Mouse (Mus musculus) B cell, adult 2 months (primary cell): ENCODE results near the gene Myh3.
"Not testable (repeated sequence)": the region's sequence is repeated elsewhere in the genome, so short reads cannot be mapped to it uniquely, and the experiment has no call there.

ENCODE experiments used
- DNase-seq, 2 experiments: peaks; one replicate each; pipeline ENCODE4 v3.0.0; 2022

Myh3 gene

DNA sequence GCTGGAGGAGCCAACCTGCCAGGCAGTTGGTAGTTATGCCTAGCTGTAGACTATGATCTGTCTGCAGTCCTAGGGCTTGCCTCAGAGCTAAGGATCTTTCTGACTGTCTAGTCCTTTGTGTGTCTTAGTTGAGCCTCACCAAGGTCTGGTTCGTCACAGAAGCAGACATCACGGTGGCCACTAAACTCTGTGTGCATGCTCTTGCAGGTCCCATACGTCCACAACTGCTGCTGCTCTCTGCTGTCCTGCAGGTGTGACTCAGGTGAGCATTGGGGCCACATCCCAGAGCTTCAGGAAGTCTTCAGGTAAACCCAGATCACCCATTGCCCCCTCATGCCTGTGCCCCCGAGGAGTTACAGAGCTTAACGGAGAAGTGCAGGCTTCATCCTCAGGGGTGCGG is 788 bp downstream of the Myh3 start:
- DNase-seq: no peak

- DNase-seq: no peak
Observed at GRCm38 (mm10) chr11:67079740-67080139, 1.6 kb downstream of the Myh3 start.

DNA sequence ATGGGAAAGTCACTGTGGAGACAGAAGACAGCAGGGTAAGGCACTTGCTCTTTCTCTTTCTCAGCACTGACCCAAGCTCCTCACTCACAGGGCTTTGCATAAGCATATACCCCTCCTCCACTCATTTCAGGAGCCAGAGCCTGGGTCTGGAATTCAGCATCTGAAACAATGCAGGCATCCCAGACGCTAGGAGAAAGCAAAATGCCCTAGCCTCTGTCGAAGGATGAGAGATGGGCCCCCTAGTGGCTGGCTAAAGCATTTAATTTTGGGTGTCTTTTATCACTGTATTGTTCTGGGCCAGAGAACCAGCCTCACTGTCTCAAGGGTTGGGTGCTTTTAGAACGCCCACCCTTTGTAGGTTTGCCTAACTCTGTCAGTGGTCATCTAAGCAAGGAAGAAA is 2.1 kb downstream of the Myh3 start:
- peak; percentile 63 to 66 for DNase-seq

DNA sequence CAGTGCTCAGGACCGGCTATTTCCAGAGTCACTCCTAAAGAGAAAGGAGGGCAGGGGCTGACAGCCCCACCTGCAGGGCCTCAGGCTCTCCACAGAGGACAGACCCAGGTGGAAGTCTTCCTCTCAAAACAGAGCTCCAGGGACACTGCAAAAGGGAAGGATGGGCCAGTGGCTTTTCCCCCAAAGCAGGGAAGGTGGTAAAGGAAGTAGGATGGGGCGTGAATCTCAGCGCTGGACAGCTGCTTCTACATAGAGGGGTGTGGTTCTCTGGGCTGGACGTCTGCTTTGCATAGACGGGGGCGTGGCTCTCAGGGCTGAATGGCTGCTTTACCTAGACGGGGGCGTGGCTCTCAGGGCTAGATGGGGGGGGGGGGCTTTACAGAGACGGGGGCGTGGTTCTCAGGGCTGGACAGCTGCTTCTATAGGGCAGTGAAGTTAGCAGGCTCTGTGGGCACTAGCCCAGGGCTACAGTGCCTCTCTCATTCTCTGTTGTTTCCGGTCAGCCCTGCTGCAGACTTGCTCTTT is 3.1 kb downstream of the Myh3 start:
- peak in 1 of 2 experiments; percentile 4 for DNase-seq

GRCm38 (mm10) chr11:67082188-67082587 is 4.1 kb downstream of the Myh3 start:
- no peak for DNase-seq

DNA sequence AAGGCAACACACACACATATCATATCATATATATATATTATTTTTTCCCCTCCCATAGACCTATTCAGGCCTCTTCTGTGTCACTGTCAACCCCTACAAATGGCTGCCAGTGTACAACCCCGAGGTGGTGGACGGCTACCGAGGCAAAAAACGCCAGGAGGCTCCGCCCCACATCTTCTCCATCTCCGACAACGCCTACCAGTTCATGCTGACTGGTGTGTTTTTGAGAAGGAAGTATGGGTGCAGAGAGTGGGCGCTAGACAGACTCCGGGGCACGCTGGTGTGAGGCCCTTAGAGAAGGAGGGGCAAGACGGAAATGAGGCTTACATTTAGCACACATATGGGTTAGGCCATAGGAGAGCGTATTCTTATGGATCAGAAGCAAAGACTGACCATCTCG is 4.7 kb downstream of the Myh3 start:
- DNase-seq: no peak

DNA sequence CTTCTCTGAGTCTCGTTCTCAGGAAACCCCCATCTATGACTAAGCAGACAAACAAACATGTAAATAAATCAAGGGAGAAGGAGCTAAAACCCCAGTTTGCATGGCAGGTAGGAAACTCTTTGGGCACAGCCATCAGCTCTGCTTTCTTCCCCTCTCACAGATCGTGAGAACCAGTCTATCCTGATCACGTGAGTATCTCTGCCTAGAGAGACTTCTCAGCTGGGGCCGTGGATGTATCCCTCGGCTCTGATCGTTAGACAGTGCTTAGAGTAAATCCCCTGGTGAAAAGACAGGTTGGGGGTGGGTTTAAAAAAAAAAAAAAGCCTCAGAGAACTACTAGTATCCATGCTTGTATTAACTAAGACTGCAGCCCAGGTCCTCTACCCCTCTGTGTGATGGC is 5.1 kb downstream of the Myh3 start:
- DNase-seq: no peak

GRCm38 (mm10) chr11:67083712-67084340 is 5.7 kb downstream of the Myh3 start:
- no peak for DNase-seq

- peak; percentile 78 to 79 for DNase-seq
Observed at GRCm38 (mm10) chr11:67085489-67085888, 7.4 kb downstream of the Myh3 start.

- DNase-seq: no peak
Observed at GRCm38 (mm10) chr11:67086467-67087164, 8.5 kb downstream of the Myh3 start.

DNA sequence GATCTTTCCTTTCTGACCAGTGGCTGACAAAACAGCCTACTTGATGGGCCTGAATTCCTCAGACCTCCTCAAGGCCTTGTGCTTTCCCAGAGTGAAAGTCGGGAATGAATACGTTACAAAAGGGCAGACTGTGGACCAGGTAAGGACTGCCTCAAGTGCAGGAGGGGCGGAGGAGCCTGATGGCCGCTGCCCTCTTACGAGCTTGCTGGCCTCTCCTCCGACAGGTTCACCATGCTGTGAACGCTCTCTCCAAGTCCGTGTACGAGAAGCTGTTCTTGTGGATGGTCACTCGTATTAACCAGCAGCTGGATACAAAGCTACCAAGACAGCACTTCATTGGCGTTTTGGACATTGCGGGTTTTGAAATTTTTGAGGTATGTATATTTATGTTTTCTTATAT is 9.1 kb downstream of the Myh3 start:
- no peak for DNase-seq

GRCm38 (mm10) chr11:67092354-67092753 is 14.3 kb downstream of the Myh3 start:
- not testable (repeated sequence) for DNase-seq

DNA sequence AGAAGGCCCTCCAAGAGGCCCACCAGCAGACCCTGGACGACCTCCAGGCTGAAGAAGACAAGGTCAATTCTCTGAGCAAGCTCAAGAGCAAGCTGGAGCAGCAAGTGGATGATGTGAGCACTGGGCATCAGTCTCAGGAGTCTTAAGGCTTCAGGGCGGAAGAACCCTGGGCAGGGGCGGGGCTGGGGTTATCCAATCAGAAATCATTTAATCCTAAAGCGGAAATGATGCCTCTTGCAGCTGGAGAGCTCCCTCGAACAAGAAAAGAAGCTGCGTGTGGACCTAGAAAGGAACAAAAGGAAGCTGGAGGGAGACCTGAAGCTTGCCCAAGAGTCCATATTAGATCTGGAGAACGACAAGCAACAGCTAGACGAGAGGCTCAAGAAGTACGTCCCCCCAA is 15.1 kb downstream of the Myh3 start:
- no peak for DNase-seq

GRCm38 (mm10) chr11:67093652-67094051 is 15.6 kb downstream of the Myh3 start:
- DNase-seq: no peak

DNA sequence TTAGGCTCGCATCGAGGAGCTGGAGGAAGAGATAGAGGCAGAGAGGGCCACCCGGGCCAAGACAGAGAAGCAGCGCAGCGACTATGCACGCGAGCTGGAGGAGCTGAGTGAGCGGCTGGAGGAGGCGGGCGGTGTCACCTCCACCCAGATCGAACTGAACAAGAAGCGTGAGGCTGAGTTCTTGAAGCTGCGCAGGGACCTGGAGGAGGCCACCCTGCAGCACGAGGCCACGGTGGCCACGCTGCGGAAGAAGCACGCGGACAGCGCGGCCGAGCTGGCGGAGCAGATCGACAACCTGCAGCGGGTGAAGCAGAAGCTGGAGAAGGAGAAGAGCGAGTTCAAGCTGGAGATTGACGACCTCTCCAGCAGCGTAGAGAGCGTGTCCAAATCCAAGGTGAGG is 16.4 kb downstream of the Myh3 start:
- no peak for DNase-seq

GRCm38 (mm10) chr11:67097709-67098108 is 19.6 kb downstream of the Myh3 start:
- no peak for DNase-seq

GRCm38 (mm10) chr11:67098427-67098826 is 20.3 kb downstream of the Myh3 start:
- DNase-seq: no peak

DNA sequence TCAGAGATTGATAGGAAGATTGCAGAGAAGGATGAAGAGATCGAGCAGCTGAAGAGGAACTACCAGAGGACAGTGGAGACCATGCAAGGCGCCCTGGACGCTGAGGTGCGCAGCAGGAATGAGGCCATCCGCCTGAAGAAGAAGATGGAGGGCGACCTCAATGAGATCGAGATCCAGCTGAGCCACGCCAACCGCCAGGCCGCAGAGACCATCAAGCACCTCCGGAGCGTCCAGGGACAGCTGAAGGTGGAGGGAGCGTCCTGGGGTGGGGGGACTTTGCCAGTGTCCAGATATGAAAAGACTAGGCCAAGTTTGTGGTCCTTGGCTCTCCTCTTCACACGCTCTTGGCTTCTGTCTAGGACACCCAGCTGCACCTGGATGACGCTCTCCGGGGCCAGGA is 21.1 kb downstream of the Myh3 start:
- DNase-seq: no peak

GRCm38 (mm10) chr11:67100169-67100568 is 22.1 kb downstream of the Myh3 start:
- DNase-seq: peak; percentile 34 to 49

DNA sequence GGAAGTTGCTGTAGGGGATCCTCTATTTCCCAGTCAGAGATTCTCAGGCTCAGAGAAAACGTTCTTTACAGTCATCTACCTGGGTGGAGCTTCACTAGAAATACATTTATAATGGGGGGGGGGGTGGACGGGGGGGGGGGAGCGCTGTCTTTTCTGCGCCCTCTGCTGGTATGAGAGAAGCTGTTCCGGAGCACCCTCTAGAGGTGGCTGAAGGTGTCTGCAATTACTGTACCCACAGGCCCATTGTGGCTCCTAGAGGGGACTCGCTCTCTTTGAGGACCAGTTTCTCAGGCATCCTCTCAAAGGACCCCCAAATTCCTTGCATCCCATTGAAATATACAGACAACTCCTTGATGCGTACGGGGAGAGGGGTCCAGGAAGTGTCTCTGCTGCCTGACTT is 23.6 kb downstream of the Myh3 start:
- DNase-seq: peak; percentile 65 to 66

DNA sequence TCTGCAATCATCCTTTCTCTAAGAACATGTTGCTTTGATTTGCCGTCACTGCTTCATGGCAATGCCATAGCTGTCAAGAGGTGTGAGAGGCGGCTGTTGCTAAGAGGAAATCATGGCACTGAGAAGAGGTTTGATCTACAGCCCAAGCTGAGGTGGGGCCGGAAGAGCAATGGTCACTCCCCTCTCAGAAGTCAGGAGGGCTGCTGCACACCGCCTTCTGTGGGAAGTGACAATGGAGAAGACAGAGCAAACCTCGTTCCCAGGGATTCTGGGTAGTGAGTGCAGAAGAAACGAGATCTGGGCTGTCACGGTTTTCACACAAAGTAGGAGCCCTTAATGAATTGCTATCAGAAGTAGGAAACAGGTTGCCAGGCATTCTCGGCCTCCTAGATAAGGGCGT is 25.2 kb downstream of the Myh3 start:
- no peak for DNase-seq

DNA sequence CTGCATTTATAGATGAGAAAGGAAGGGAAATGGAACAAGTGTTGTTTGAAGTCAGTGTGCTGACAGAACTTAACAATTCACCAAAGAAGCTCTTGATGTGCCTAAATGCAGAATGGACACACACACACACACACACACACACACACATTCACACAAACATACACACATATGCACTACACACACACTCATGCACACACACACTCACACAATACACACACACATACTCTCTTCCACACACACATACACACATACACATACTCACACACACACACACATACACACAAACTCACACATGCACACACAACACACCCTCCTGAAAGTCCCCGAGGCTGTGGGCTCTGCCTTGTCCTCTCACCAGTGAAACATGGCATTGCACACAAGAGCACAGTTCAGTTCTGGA is 26.1 kb downstream of the Myh3 start:
- DNase-seq: no peak

- DNase-seq: no peak
Observed at GRCm38 (mm10) chr11:67104714-67105113, 26.6 kb downstream of the Myh3 start.

DNA sequence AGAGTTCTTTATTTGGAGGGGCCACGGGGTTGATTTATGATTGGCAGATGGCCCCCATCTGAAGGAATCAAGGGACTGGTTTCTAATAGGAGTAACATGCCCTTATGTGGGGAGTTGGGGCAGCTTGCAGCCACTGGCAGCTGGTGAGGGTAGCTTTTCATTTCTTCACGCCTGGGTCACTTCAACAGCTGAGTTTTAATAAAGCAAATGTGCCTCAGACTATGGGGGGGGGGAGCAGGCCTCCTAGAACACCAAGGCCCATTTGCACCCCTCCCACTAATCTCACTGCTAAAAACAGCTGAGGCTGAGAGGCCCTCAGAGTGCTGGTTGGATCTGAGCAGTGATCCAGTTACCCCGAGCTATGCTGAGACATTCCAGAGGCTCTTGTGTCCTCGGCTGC is 27.6 kb downstream of the Myh3 start:
- no peak for DNase-seq

GRCm38 (mm10) chr11:67106973-67107372 is 28.9 kb downstream of the Myh3 start:
- DNase-seq: no peak
